Mouse (Mus musculus) limb, embryonic 14.5 days (tissue): ENCODE results near the gene Gm498. TPM values are rescaled to one million over a fixed set of nuclear protein-coding genes. Genes with fewer than 3 reads are reported as not detected.

Source experiments
- ATAC-seq: fragments of 200-750 bp; cut with Nextera tagmentation; 2 replicates; pipeline ENCODE4 v1.8.0; 2017; ENCODE audit warnings: low read depth, moderate number of reproducible peaks, moderate TSS enrichment; ENCODE audit not compliant: low FRiP score
- DNase-seq: peaks from one replicate; pipeline ENCODE4 v3.0.0-alpha.2; 2015; ENCODE audit warnings: low spot score
- H3K27ac ChIP-seq: fragments of 300-500 bp; sonication (generic); replicated peaks from 2 replicates; pipeline ENCODE4 v1.5.1; 2014; ENCODE audit warnings: low read depth, mild to moderate bottlenecking, low read length, moderate library complexity, mixed read lengths
- H3K27me3 ChIP-seq: fragments of 300-500 bp; sonication (generic); 2 replicates; pipeline ENCODE4 v1.6.1; 2014; ENCODE audit warnings: low read length, mixed read lengths; ENCODE audit not compliant: control insufficient read depth, insufficient read depth
- H3K36me3 ChIP-seq: fragments of 300-500 bp; sonication (generic); 2 replicates; pipeline ENCODE4 v1.6.1; 2014; ENCODE audit warnings: mild to moderate bottlenecking, low read length, moderate library complexity, mixed read lengths; ENCODE audit not compliant: control insufficient read depth, insufficient read depth
- H3K4me1 ChIP-seq: fragments of 300-500 bp; sonication (generic); 2 replicates; pipeline ENCODE4 v1.6.1; 2014; ENCODE audit warnings: antibody characterized with exemption, low read length, mixed read lengths; ENCODE audit not compliant: control insufficient read depth, insufficient read depth
- H3K4me2 ChIP-seq: fragments of 300-500 bp; sonication (generic); replicated peaks from 2 replicates; pipeline ENCODE4 v1.6.1; 2014; ENCODE audit warnings: low read depth, mild to moderate bottlenecking, low read length, moderate library complexity; ENCODE audit not compliant: severe bottlenecking
- H3K4me3 ChIP-seq: fragments of 300-500 bp; sonication (generic); replicated peaks from 2 replicates; pipeline ENCODE4 v1.5.1; 2014; ENCODE audit warnings: low read length
- H3K9ac ChIP-seq: fragments of 300-500 bp; sonication (generic); 2 replicates; pipeline ENCODE4 v1.6.1; 2014; ENCODE audit warnings: mild to moderate bottlenecking, low read depth, low read length, moderate library complexity; ENCODE audit not compliant: severe bottlenecking
- H3K9me3 ChIP-seq: fragments of 300-500 bp; sonication (generic); 2 replicates; pipeline ENCODE4 v1.6.1; 2016; ENCODE audit warnings: low read length; ENCODE audit not compliant: control insufficient read depth
- POLR2A ChIP-seq: fragments of 200-500 bp; IDR thresholded peaks from 2 replicates; pipeline ENCODE4 v1.8.0; 2012; ENCODE audit warnings: inconsistent platforms, mild to moderate bottlenecking, moderate library complexity, borderline replicate concordance; ENCODE audit not compliant: insufficient read depth, insufficient read length; ENCODE audit errors: extremely low read depth
- WGBS: fragments of 180-500 bp; shearing (Covaris S2); extraction: QIAGEN DNeasy Blood & Tissue Kit; methylation state at CpG from one replicate; pipeline ENCODE4 v1.1.7; 2014; 5-methylcytosine and 5-hydroxymethylcytosine counted together
- polyA plus RNA-seq, 2 experiments: library from polyadenylated mRNA; depleted of rRNA in 1 of 2; stranded (reverse) in 1 of 2; unstranded in 1 of 2; fragments of >200 nt; fragmentation: Nextera tagmentation in 1 of 2; extraction: Ambion mirVana in 1 of 2; gene quantifications; 2 replicates each; pipeline versions ENCODE4 v1.2.1 to v1.2.3; 2012 to 2014

Gene Gm498
- polyA plus RNA-seq, 2 experiments = not detected

GRCm38 (mm10) chr7:143841301-143841700 lies 25.3 kb upstream of the Gm498 start:
- no peak overlapping the region for H3K9ac ChIP-seq
- no peaks in the 10 kb centered on the region for H3K27me3 ChIP-seq
- H3K4me3 ChIP-seq = no peak overlapping the region
- peaks cover 82% of the 10 kb centered on the region for H3K36me3 ChIP-seq
- H3K9me3 ChIP-seq = no peaks in the 10 kb centered on the region
- no peak overlapping the region for H3K4me2 ChIP-seq
- no peak for DNase-seq
- ATAC-seq = no peak
- H3K4me1 ChIP-seq = no peaks in the 10 kb centered on the region
- 96% methylated on average over 8 of the region's 8 CpGs for WGBS
- no peak for TF ChIP-seq POLR2A
- H3K27ac ChIP-seq = no peak overlapping the region

- Histone ChIP-seq H3K4me2 (no peak overlapping the region), H3K27ac (no peak overlapping the region), H3K36me3 (peaks cover 58% of the 10 kb centered on the region), H3K4me1 (no peaks in the 10 kb centered on the region), H3K9me3 (no peaks in the 10 kb centered on the region), H3K27me3 (no peaks in the 10 kb centered on the region), H3K4me3 (no peak overlapping the region), H3K9ac (no peak overlapping the region)
- no peak for ATAC-seq
- WGBS = 87% methylated on average over 5 of the region's 5 CpGs
- no peak for DNase-seq
- TF ChIP-seq POLR2A = no peak
Measured at GRCm38 (mm10) chr7:143848127-143848767, 18.4 kb upstream of the Gm498 start.

GRCm38 (mm10) chr7:143848768-143849482 lies 17.7 kb upstream of the Gm498 start:
- H3K27ac ChIP-seq = no peak overlapping the region
- no peaks in the 10 kb centered on the region for H3K4me1 ChIP-seq
- TF ChIP-seq POLR2A = no peak
- WGBS = 76% methylated on average over 6 of the region's 8 CpGs
- ATAC-seq (no peak), DNase-seq (no peak)
- no peak overlapping the region for H3K9ac ChIP-seq
- H3K4me2 ChIP-seq = no peak overlapping the region
- no peak overlapping the region for H3K4me3 ChIP-seq
- H3K9me3 ChIP-seq = no peaks in the 10 kb centered on the region
- H3K27me3 ChIP-seq = no peaks in the 10 kb centered on the region
- peaks cover 51% of the 10 kb centered on the region for H3K36me3 ChIP-seq

GRCm38 (mm10) chr7:143868874-143869273 lies 2.2 kb downstream of the Gm498 start:
- Histone ChIP-seq H3K9me3 (no peaks in the 10 kb centered on the region), H3K9ac (no peak overlapping the region), H3K4me3 (no peak overlapping the region), H3K27me3 (no peaks in the 10 kb centered on the region), H3K27ac (no peak overlapping the region), H3K4me1 (no peaks in the 10 kb centered on the region), H3K4me2 (no peak overlapping the region), H3K36me3 (no peaks in the 10 kb centered on the region)
- no peak for DNase-seq
- ATAC-seq = no peak
- WGBS = 81% methylated on average over 4 of the region's 4 CpGs
- TF ChIP-seq POLR2A = no peak

GRCm38 (mm10) chr7:143883717-143884116 lies 17.1 kb downstream of the Gm498 start:
- Histone ChIP-seq H3K9ac (no peak overlapping the region), H3K36me3 (no peaks in the 10 kb centered on the region), H3K9me3 (no peaks in the 10 kb centered on the region), H3K4me3 (no peak overlapping the region), H3K4me2 (no peak overlapping the region), H3K27me3 (no peaks in the 10 kb centered on the region), H3K27ac (no peak overlapping the region), H3K4me1 (no peaks in the 10 kb centered on the region)
- TF ChIP-seq POLR2A = no peak
- 82% methylated on average over 6 of the region's 6 CpGs for WGBS
- DNase-seq (no peak), ATAC-seq (no peak)
